Mouse (Mus musculus) midbrain, embryonic 10.5 days (tissue): Measurements from ENCODE around the gene Gclm. TPM values are rescaled to one million over a fixed set of nuclear protein-coding genes. Genes with fewer than 3 reads are reported as not detected.
"Not testable (repeated sequence)": the region's sequence is repeated elsewhere in the genome, so short reads cannot be mapped to it uniquely, and the experiment has no call there.

Source experiments
- DNase-seq: peaks from one replicate; pipeline ENCODE4 v3.0.0-alpha.2; 2017; ENCODE audit warnings: low spot score
- H3K27ac ChIP-seq: fragments of 300-500 bp; sonication (generic); replicated peaks from 2 replicates; pipeline ENCODE4 v1.5.1; 2016; ENCODE audit warnings: mild to moderate bottlenecking
- H3K27me3 ChIP-seq: fragments of 300-500 bp; sonication (generic); 2 replicates; pipeline ENCODE4 v1.6.1; 2016; ENCODE audit warnings: low read depth, mild to moderate bottlenecking; ENCODE audit not compliant: poor library complexity, severe bottlenecking
- H3K36me3 ChIP-seq: fragments of 300-500 bp; sonication (generic); 2 replicates; pipeline ENCODE4 v1.6.1; 2016; ENCODE audit warnings: mild to moderate bottlenecking, moderate library complexity
- H3K4me1 ChIP-seq: fragments of 300-500 bp; sonication (generic); 2 replicates; pipeline ENCODE4 v1.6.1; 2016
- H3K4me3 ChIP-seq: fragments of 300-500 bp; sonication (generic); 2 replicates; pipeline ENCODE4 v1.5.1; 2016; ENCODE audit warnings: mild to moderate bottlenecking, moderate library complexity
- H3K9me3 ChIP-seq: fragments of 300-500 bp; sonication (generic); replicated peaks from 2 replicates; pipeline ENCODE4 v1.6.1; 2016; ENCODE audit warnings: mild to moderate bottlenecking
- WGBS: fragments of 180-500 bp; shearing (Covaris S2); methylation state at CpG from one replicate; pipeline ENCODE4 v1.1.7; 2016; 5-methylcytosine and 5-hydroxymethylcytosine counted together
- polyA plus RNA-seq: library from polyadenylated mRNA; unstranded; fragments of >200 nt; fragmentation: Nextera tagmentation; extraction: Ambion mirVana; gene quantifications from 2 replicates; pipeline ENCODE4 v1.2.1, GENCODE M21; 2016

Gene Gclm
- polyA plus RNA-seq, 1 experiment from 2014 or later = 52.5 TPM

GRCm38 (mm10) chr3:122288613-122289195 is 43.3 kb downstream of the Gclm start:
- Histone ChIP-seq H3K36me3 (peaks cover 23% of the 10 kb centered on the region), H3K4me3 (no peak overlapping the region), H3K9me3 (no peaks in the 10 kb centered on the region), H3K27me3 (no peaks in the 10 kb centered on the region), H3K27ac (no peak overlapping the region), H3K4me1 (peaks cover 16% of the 10 kb centered on the region)
- 86% methylated on average over 5 of the region's 5 CpGs for WGBS
- no peak for DNase-seq

GRCm38 (mm10) chr3:122289344-122289743 is 44.0 kb downstream of the Gclm start:
- H3K4me1 ChIP-seq = peaks cover 20% of the 10 kb centered on the region
- not testable (repeated sequence) for H3K27ac ChIP-seq, H3K4me3 ChIP-seq, DNase-seq, H3K27me3 ChIP-seq, H3K9me3 ChIP-seq
- peaks cover 16% of the 10 kb centered on the region for H3K36me3 ChIP-seq
- WGBS = 72% methylated on average over 4 of the region's 4 CpGs

DNA sequence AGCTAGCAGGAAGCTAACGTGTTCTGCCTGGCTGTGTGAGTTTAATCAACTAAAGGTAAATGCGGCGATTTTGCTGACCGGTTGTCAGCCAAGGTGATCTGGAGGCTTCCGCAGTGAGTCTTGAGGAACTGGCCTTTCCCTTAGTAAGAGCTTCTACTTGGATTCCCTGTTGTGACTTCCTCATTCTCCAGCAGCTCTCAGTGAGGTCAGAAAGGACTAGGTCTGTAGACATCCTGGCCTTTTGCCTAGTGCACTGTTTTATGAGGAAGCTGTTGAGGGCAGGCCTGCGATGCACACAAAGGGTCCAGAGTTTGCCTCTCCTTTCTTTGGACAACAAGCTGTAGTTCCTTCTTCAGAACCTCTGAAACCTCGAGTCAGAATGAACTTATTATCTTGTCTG is 45.3 kb downstream of the Gclm start:
- Histone ChIP-seq H3K4me1 (peaks cover 33% of the 10 kb centered on the region), H3K27ac (no peak overlapping the region), H3K9me3 (no peaks in the 10 kb centered on the region), H3K4me3 (no peak overlapping the region), H3K36me3 (peaks cover 3% of the 10 kb centered on the region), H3K27me3 (peaks cover 4% of the 10 kb centered on the region; the same call in 1 of the 2 replicates)
- no peak for DNase-seq
- 89% methylated on average over 7 of the region's 7 CpGs for WGBS

DNA sequence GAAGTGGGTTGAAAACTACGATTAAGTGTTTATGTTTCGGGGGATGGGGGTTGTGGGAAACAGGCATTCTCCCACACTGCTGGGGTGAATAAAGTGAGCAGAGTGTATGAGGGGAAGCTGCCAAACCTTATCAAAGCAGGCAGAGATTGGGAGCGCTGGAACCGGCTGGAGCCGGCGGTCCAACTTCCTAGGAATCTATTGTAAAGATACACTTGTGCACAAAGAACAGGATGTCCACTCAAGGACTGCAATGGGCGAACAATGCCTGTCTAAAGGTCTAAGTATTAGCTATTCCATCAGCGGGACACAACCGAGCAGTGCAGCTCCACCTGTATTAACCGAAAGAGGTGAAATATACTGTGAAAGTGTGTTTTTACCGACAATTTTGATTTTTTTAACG is 46.5 kb downstream of the Gclm start:
- Histone ChIP-seq H3K27me3 (peaks cover 6% of the 10 kb centered on the region), H3K27ac (0 out of 2 replicates have a peak overlapping the region, but pooled peaks have one; percentile 23), H3K9me3 (no peaks in the 10 kb centered on the region), H3K4me3 (peak overlapping the region; percentile 87; the same call in 1 of the 2 replicates), H3K36me3 (no peaks in the 10 kb centered on the region), H3K4me1 (peaks cover 37% of the 10 kb centered on the region)
- WGBS = 59% methylated on average over 12 of the region's 12 CpGs
- no peak for DNase-seq

DNA sequence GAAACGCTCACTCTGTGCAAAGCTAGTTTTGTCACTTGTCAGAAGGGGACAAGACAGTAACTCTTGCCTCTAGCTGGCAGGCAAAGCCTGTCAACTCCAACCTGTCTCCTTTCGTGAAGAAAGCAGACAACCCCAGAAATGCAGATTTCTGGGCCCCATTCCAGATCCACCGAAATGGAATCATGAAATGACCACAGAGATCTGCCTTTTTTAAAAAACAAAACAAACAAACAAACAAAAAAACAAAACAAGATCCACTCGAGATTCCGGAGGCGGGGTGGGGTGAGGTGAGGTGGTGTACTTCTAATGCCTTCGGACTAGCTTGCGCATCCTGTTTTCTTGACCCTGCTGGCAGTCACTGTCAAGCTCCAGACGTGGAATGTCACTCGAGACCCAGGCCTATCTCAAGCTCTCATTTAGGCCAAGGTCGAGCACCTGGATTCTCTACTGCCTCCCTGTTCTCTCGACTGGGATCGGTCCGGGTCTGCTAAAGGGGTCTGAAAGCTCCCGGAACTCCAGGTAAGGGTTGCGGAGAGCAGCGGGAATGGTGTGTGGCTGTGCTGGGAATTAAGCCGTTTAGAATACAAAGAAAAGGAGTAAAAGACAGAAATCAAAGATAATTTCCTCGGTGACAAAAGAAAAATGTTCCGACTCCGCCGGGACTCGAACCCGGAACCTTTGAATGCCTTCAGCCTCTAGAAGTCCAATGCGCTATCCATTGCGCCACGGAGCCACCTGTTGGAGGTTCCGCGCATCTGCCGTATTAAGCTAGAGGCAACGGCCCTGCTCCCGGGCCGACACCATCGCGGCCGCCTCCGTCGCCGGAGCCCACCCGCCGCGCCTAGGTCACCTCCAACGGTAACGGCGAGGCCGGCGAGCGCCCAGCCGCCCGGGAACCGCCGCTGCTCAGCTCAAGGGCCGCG is 47.2 kb downstream of the Gclm start:
- peak; percentile 94 for DNase-seq

GRCm38 (mm10) chr3:122293223-122293953 is 48.0 kb downstream of the Gclm start:
- Histone ChIP-seq H3K27me3 (peaks cover 8% of the 10 kb centered on the region), H3K36me3 (no peaks in the 10 kb centered on the region), H3K4me3 (peak overlapping the region; percentile 87), H3K27ac (peak overlapping the region; percentile 98), H3K9me3 (no peaks in the 10 kb centered on the region), H3K4me1 (peaks cover 43% of the 10 kb centered on the region)
- under 1% methylated on average over 94 of the region's 105 CpGs for WGBS
- DNase-seq = no peak

More for the DNA sequence above, 47.2 kb downstream of the Gclm start:
- WGBS = 8% methylated on average over 54 of the region's 54 CpGs
- Histone ChIP-seq H3K27me3 (peaks cover 8% of the 10 kb centered on the region), H3K4me3 (peak overlapping the region; percentile 87), H3K9me3 (no peaks in the 10 kb centered on the region), H3K4me1 (peaks cover 42% of the 10 kb centered on the region), H3K27ac (peak overlapping the region; percentile 98), H3K36me3 (no peaks in the 10 kb centered on the region)

GRCm38 (mm10) chr3:122293954-122294850 is 48.8 kb downstream of the Gclm start, which contains the start of gene Bcar3:
TSS of gene Bcar3 (plus strand) at chr3:122294136.
- peak within 1 kb of the TSS; percentile 87 for H3K4me3 ChIP-seq
- peaks cover 49% of the 10 kb centered on the region for H3K4me1 ChIP-seq
- H3K27ac ChIP-seq = peak within 1 kb of the TSS; percentile 98
- no peaks in the 10 kb centered on the region for H3K9me3 ChIP-seq
- WGBS = 9% methylated on average over 37 of the region's 37 CpGs
- H3K27me3 ChIP-seq = peaks cover 8% of the 10 kb centered on the region
- H3K36me3 ChIP-seq = no peaks in the 10 kb centered on the region
- peak; percentile 95 for DNase-seq

DNA sequence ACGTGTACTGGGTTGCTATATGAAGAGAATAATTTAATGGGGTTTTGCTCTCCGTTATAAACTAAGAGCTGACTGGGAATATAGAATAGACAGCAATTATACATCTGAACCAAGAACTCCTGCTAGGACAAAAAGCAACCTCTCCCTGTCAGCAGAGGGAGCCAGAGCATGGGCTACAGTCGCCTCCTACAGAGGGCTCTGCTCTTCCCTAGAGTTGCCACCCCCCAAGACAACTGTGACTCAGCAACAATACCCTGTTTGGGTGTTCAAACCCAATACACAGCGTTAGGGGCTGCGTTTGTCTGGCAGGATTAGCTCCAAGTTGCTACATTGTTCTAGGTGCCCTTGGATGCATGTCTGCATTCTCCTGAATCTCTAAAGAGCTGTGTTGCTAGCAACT is 50.2 kb downstream of the Gclm start:
- WGBS = 9% methylated on average over 5 of the region's 5 CpGs
- Histone ChIP-seq H3K27ac (no peak overlapping the region), H3K9me3 (no peaks in the 10 kb centered on the region), H3K27me3 (peaks cover 12% of the 10 kb centered on the region), H3K4me3 (no peak overlapping the region), H3K4me1 (peaks cover 49% of the 10 kb centered on the region), H3K36me3 (no peaks in the 10 kb centered on the region)
- DNase-seq = peak; percentile 66

- Histone ChIP-seq H3K4me3 (no peak overlapping the region), H3K36me3 (no peaks in the 10 kb centered on the region), H3K9me3 (no peaks in the 10 kb centered on the region), H3K4me1 (peaks cover 44% of the 10 kb centered on the region), H3K27ac (no peak overlapping the region), H3K27me3 (peaks cover 13% of the 10 kb centered on the region)
- no peak for DNase-seq
- 60% methylated on average over 5 of the region's 5 CpGs for WGBS
Measured at GRCm38 (mm10) chr3:122296979-122297378, 51.6 kb downstream of the Gclm start.

- Histone ChIP-seq H3K9me3 (no peaks in the 10 kb centered on the region), H3K4me1 (peaks cover 19% of the 10 kb centered on the region; the same call in 1 of the 2 replicates), H3K4me3 (no peak overlapping the region), H3K36me3 (no peaks in the 10 kb centered on the region), H3K27ac (no peak overlapping the region), H3K27me3 (peaks cover 9% of the 10 kb centered on the region; the same call in 1 of the 2 replicates)
- DNase-seq = no peak
- WGBS = 74% methylated on average over 9 of the region's 9 CpGs
Measured at GRCm38 (mm10) chr3:122300983-122301919, 55.9 kb downstream of the Gclm start.

- 84% methylated on average over 4 of the region's 4 CpGs for WGBS
- Histone ChIP-seq H3K4me3 (no peak overlapping the region), H3K27ac (no peak overlapping the region), H3K9me3 (no peaks in the 10 kb centered on the region), H3K27me3 (peaks cover 5% of the 10 kb centered on the region; the same call in 1 of the 2 replicates), H3K4me1 (peaks cover 7% of the 10 kb centered on the region; the same call in 1 of the 2 replicates), H3K36me3 (no peaks in the 10 kb centered on the region)
- DNase-seq = no peak
Measured at GRCm38 (mm10) chr3:122304560-122304959, 59.2 kb downstream of the Gclm start.
